Mouse (Mus musculus): ENCODE measurements around the gene Slitrk5. TPM values are rescaled to one million over a fixed set of nuclear protein-coding genes. Genes with fewer than 3 reads are reported as not detected.

Slitrk5 gene
- polyA plus RNA-seq, 1 experiment from 2014 or later: 21.2 TPM

DNA sequence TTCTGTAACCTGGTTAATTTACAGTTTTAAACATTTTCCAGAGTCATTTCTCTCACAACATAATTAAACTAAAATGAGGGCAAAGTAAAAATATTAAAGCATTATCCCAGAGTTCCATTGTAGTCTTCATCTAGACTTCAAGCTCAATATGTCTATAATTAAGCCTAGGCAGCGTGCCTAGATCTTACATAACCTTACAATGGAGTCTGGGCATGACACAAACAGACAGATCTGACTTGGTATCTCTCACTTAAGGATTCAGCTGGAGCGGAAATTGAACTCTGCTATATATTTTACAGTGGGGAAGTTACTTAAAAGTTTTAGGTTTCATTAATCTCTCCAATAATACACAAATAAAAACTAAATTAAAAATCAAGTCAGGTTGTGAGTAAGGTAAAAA, 54.9 kb downstream of the Slitrk5 start:
- WGBS: 72% methylated on average over 2 of the region's 2 CpGs
- ATAC-seq (ENCODE audit: low FRiP score): no peak

More for the DNA sequence above, 54.9 kb downstream of the Slitrk5 start:
- Histone ChIP-seq H3K9ac (no peak overlapping the region), H3K4me1 (no peaks in the 10 kb centered on the region), H3K9me3 (no peaks in the 10 kb centered on the region), H3K4me2 (no peak overlapping the region), H3K27me3 (no peaks in the 10 kb centered on the region), H3K36me3 (replicated peaks) (no peaks in the 10 kb centered on the region), H3K27ac (no peak overlapping the region), H3K4me3 (replicated peaks) (no peak overlapping the region)
